Mouse (Mus musculus) mouse trophoblast stem cell (cell line): ENCODE measurements around the gene Fcmr.

ENCODE experiments used
- in situ Hi-C, 2 experiments: fragments of 300-500 bp; cut with MseI, MboI; formaldehyde crosslinking; loops; 2 replicates in 1 of 2; 3 replicates in 1 of 2; pipeline ENCODE4 v1.15.1; 2025

The Fcmr gene

GRCm38 (mm10) chr1:130857456-130857855, 8.0 kb upstream of the Fcmr start:
- in situ Hi-C loops, result no loop called here

- in situ Hi-C loops, result no loop called here
Observed at GRCm38 (mm10) chr1:130864238-130864637, 1.2 kb upstream of the Fcmr start.

DNA sequence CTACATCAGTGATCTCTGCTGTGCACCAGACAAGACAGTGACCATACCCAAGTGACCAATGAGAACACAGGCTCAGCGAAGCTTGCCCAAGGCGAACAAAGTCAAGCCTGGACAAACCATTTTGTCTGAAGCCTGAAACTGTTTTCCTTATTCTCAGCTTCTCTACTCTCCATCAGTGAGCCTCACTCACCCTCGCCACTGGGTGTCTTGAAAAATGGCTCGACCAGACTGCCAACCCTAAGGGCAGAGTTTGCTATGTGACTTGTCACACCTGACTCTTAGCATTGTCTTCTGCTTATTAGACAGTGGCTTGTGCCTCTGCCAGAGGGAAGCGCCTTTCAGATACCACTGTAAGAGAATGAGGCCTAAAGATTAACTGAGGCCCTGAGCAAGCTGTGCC, 728 bp upstream of the Fcmr start:
- in situ Hi-C loops, result no loop called here

DNA sequence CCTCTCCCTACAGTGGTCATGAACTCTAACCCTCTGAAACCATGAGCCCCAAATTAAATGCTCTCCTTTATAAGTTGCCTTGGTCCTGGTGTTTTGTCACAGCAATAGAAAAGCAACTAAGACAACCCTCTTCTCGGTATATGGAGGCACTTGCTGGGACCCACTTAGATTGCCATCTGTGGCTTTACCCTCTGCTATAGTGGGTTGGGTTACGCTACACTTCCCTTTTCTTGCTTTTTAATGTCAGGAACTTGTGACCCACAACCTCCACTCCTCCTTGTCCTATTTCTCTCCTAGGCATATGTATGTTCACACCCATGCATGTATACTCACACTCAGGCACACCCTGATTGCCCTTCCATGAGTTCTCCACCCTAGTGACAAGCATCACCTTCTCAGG, 7.4 kb downstream of the Fcmr start:
- in situ Hi-C loops, result loop anchor here in 1 of 2 experiments (5.0 kb wide), 1 partner anchor 184 kb away; no protein-coding TSS in a partner anchor

DNA sequence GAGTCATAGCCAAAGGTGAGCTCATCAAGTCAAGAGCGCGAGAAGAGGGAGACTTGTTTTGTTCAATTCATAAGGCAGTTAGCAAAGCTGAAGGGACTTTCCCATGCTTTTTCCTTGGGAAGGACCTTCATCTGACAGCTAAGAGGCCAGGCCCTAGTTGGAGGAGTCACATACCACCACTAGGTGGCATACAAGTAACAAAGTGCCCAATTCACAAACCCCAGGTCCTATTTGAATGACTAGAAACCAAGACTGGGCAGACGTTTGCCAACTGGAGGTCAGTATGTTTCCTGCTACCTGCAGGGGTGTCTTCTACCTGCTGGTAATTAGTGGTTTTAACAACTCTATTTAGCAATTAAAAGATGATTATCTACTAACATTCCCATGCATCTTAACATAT, 9.7 kb downstream of the Fcmr start:
- in situ Hi-C loops, result loop anchor here in 1 of 2 experiments (5.0 kb wide), 2 partner anchors 112 to 182 kb away; no protein-coding TSS in a partner anchor

DNA sequence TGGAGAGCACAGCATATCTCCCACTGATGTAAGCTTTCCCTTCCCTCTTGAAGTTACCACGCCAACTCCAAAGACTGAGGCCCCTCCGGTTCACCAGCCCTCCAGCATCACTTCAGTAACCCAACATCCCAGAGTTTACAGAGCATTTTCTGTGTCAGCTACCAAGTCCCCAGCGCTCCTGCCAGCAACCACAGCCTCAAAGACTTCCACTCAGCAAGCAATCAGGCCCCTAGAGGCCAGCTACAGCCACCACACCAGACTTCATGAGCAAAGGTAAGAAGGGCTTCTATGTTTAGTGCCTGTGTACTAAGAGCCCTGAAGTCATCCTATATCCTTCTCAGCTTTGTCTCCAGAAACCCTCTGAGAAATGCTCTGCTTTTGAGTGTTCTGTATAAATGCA, 10.4 kb downstream of the Fcmr start:
- in situ Hi-C loops, result loop anchor here in 1 of 2 experiments (5.0 kb wide), 2 partner anchors 111 to 181 kb away; no protein-coding TSS in a partner anchor

- in situ Hi-C loops, result loop anchor here in 1 of 2 experiments (5.0 kb wide), 2 partner anchors 110 to 180 kb away; no protein-coding TSS in a partner anchor
Observed at GRCm38 (mm10) chr1:130876931-130877509, 11.6 kb downstream of the Fcmr start.

DNA sequence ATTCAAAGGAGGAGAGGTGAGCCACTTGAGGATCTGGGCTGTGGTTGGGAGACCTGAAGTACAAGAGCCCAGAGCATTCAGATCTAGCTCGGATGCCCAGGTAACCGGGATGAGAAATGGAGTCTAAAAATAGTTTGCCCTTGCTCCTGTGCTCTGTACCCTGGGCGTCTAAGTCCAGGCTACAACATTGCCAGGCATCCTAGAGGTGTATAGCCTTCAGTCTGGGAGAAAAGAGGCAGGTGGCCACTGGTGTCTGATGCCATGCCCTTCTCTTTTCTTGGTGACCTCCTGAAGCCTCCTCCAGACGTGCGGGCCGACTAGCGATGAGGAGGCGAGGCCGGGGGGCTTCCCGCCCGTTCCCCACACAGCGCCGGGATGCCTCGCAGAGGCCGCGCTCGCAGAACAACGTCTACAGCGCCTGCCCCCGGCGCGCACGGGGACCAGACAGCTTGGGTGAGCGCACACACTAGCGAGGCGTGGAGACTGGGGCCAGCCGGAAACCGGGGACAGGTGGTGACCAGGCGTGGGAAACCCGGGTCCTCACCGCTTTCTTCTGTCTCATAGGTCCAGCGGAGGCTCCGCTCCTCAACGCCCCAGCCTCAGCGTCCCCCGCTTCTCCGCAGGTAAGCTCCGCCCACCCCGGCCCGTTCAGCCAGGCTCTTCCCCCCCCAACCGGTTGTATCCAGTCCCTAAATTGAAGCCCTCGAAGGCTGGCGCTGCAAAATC, 12.6 kb downstream of the Fcmr start:
- in situ Hi-C loops, result loop anchor here in 1 of 2 experiments (5.0 kb wide), 2 partner anchors 109 to 179 kb away; no protein-coding TSS in a partner anchor

GRCm38 (mm10) chr1:130879927-130880326, 14.5 kb downstream of the Fcmr start:
- in situ Hi-C loops, result loop anchor here (5.0 kb wide), 3 partner anchors 47 to 177 kb away; no protein-coding TSS in a partner anchor

DNA sequence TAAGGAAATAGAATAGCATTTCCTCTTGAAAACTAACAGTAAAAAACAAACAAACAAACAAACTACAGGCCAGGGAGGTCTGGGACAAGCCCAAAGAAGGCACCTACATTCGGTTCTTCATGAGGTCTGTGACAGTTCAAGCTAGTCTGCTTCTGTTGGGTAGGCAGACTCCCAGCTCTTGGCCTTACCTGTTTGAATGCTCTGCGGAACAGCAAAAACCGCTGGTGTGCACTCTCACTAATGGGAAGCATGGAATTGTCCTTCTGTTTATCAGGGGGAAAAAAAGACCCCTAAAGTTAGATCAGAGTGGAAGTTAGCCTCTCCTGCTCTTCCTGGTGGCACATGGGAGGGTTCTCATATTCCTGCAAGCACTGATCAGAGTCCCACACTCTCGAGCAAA, 17.7 kb downstream of the Fcmr start:
- in situ Hi-C loops, result loop anchor here in 1 of 2 experiments (5.0 kb wide), 1 partner anchor 44 kb away; no protein-coding TSS in a partner anchor

DNA sequence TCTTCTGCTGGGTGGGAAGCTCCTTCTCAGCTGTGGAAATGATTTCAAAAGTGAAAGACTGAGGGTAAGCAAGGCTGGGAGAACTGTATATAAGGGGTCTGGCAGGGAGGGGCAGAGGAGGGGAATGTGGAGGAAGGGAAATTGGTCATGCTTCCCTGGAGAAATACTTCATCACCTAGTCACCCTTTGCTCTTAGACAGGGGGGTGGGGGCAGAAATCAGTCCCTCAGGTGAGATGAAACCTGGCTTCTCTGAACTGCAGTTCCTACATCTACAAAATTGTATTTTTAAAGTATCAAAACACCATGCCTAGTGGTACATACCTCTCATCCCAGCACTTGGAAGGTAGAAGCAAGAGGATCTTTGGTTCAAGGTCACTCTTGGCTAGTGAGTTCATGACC, 21.9 kb downstream of the Fcmr start, which contains the start of gene Il24:
TSS of gene Il24 (minus strand) at position 101 of the 400 bp plus-strand sequence.
- in situ Hi-C loops, result no loop called here

DNA sequence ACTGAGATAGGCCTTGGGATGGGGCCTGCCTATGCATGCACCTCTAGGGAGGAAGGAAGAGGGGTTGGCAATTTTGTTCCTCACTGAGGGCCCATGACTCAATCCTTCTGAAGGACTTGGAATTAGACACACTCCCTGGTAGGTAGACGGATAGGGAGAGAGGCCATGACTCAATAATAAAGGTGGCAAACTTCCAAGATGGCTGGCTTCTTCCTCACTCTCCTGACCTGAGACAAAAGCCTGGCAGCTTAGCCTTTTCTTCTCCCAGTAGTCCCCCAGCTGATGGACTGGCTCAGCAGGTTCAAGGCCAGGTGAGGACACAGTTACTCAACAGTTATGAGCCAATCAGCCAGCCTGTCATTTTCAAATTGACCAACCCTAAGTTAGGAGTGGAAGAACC, 27.0 kb downstream of the Fcmr start:
- in situ Hi-C loops, result no loop called here

DNA sequence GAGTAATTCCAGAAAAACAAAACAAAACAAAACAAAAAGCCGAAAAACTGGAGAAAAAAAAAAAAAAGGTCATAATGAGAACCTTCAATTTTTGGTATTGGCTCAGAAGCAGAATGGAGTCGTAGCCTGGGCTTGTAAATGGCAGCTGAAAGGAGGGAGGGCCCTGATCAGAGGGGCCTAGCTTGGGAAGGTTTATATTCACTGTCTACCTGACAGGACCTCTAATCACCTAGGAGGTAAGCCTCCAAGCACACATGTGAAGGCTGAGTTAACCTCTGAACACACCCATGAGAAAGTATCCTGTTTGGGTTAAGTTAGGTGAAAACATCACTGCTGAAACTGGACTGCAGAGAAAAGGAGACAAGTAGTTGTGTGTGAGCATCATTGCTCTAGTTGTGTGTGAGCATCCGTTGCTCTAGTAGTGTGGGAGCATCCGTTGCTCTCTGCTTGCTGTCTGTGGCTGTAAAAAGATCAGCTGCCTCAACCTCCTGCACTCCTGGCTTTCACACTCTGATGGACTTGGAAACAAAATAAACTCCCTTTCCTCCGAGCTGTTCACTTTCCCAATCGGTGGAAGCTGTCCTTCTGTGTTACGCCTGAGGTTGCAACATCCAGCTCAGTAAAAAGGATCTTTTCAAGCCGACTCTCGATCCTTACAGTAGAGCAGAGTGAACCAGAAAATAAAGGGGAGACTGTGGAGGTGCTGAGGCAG, 28.0 kb downstream of the Fcmr start:
- in situ Hi-C loops, result no loop called here

- in situ Hi-C loops, result no loop called here
Observed at GRCm38 (mm10) chr1:130894468-130894867, 29.0 kb downstream of the Fcmr start.

DNA sequence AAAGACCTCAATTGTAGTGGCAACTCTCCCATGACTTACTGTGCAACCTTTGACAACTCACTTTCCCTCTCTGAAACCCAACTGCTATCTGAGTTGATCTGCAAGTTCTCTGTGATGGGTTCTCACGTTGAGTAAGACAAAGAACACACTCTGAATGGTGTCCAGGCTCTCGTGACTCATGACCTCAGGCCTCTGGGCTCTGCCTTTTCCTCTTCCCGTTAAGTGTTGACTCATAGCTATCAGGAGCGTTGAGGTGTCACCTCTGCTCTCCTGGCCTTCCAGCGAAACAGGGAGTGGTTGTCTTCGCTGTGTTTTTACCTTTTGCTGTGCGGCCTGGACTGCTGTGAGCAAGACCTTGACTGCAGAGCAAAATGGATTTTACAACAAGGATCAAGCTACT, 37.0 kb downstream of the Fcmr start:
- in situ Hi-C loops, result no loop called here

DNA sequence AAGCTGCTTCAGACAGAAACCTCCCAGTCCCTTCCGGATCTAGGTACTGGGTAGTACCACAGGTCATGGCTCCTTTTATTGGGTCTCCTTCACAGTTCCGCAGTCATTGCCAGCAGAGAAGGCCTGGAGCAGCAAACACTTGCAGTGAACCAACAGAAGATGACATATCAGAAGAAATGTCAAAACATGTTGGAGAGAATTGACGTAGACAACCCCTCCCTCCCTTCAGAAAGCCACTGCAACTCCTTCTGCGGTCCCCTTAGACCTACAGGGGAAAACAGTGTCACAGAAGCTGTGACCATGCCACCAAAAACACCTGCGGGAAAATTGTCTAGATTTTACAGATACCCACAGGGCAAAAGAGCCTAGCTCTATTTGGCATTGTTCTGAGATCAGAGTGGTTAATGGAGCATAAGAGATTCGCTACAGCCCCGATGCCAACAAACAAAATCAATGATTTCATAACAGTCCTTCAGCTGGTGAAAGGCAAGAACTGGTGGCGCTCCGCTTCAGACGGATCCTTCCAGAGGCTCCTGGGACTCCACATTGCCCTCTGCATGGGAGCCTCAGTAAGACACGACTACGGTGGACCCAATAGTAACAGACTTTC, 46.0 kb downstream of the Fcmr start, which contains the start of gene Il20:
TSS of gene Il20 (minus strand) at position 51 of the 610 bp plus-strand sequence.
- in situ Hi-C loops, result no loop called here

DNA sequence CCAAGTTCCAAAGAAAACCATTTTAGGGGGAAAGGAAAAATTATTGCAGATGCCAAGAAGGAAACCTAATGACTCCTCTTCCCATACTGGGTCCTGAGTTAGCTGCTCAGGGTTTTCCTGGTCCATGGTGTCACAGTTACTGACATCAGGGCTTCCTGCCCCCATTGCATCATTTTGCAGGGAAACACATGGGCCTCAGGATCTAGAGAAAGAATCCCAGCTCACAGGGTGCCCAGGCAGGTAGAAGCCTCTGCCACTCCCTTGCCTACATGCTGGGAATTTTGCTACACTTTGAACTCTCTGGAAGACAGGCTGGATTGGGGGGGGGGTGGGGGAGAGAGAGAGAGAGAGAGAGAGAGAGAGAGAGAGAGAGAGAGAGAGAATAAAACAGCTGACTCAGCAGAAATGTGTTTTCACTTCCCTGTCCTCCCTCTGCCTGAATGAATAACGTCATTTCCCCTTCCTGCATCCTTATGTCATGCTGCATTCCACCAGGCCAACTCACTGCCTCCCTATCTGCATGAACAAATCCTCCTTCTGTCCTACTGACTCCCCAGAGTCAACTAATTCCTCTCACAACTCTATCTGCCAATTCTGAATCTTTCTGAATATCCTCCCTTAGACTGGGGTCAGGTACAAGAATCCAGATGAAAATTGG, 53.0 kb downstream of the Fcmr start:
- in situ Hi-C loops, result no loop called here

GRCm38 (mm10) chr1:130926484-130926883, 61.0 kb downstream of the Fcmr start:
- in situ Hi-C loops, result loop anchor here in 1 of 2 experiments (5.0 kb wide), 1 partner anchor 44 kb away; no protein-coding TSS in a partner anchor
